Mouse (Mus musculus): ENCODE results near the gene Hnrnph3. TPM values are rescaled to one million over a fixed set of nuclear protein-coding genes. Genes with fewer than 3 reads are reported as not detected.

Hnrnph3 gene
- polyA plus RNA-seq, 1 experiment from 2014 or later = 100 TPM

GRCm38 (mm10) chr10:63028396-63028795, 4.4 kb upstream of the Hnrnph3 start:
- Histone ChIP-seq H3K36me3 (no peaks in the 10 kb centered on the region), H3K9me3 (replicated peaks) (no peaks in the 10 kb centered on the region), H3K4me3 (replicated peaks) (no peak overlapping the region), H3K27ac (replicated peaks) (no peak overlapping the region), H3K9ac (no peak overlapping the region), H3K4me1 (peaks cover 18% of the 10 kb centered on the region), H3K27me3 (no peaks in the 10 kb centered on the region), H3K4me2 (replicated peaks) (no peak overlapping the region)
- WGBS = 77% methylated on average over 4 of the region's 4 CpGs
- no peak for ATAC-seq (ENCODE audit: insufficient number of reproducible peaks, low FRiP score, low TSS enrichment, low read depth)

GRCm38 (mm10) chr10:63027376-63028161, 3.6 kb upstream of the Hnrnph3 start:
- Histone ChIP-seq H3K4me3 (replicated peaks) (no peak overlapping the region), H3K4me1 (peaks cover 18% of the 10 kb centered on the region), H3K9me3 (replicated peaks) (no peaks in the 10 kb centered on the region), H3K27ac (replicated peaks) (no peak overlapping the region), H3K9ac (no peak overlapping the region), H3K4me2 (replicated peaks) (no peak overlapping the region), H3K27me3 (no peaks in the 10 kb centered on the region), H3K36me3 (no peaks in the 10 kb centered on the region)
- ATAC-seq (ENCODE audit: insufficient number of reproducible peaks, low FRiP score, low TSS enrichment, low read depth) = no peak
- 93% methylated on average over 10 of the region's 10 CpGs for WGBS

DNA sequence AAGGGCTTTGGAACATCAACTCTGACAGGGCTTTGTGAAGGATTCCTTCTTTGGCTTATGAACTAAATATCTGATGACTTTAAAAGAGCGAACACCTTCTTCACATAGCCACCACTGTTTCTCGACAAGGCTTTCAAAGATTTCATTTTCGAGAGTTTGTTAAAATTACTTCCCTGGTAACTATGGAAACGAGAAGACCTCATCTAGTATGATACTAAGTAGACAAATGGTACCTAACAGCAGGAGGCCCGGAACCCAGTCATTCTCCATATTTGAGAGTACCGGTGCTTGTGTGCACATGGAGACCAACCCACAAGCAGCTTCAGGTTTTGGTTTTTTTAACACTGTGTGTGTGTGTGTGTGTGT, 2.8 kb upstream of the Hnrnph3 start:
- H3K27me3 ChIP-seq = no peaks in the 10 kb centered on the region
- H3K4me1 ChIP-seq = peaks cover 22% of the 10 kb centered on the region
- H3K4me2 ChIP-seq (replicated peaks) = no peak overlapping the region
- no peak overlapping the region for H3K9ac ChIP-seq
- no peak overlapping the region for H3K27ac ChIP-seq (replicated peaks)
- H3K9me3 ChIP-seq (replicated peaks) = no peaks in the 10 kb centered on the region
- no peaks in the 10 kb centered on the region for H3K36me3 ChIP-seq
- H3K4me3 ChIP-seq (replicated peaks) = no peak overlapping the region
- WGBS = 82% methylated on average over 6 of the region's 6 CpGs
- no peak for ATAC-seq (ENCODE audit: insufficient number of reproducible peaks, low FRiP score, low TSS enrichment, low read depth)

DNA sequence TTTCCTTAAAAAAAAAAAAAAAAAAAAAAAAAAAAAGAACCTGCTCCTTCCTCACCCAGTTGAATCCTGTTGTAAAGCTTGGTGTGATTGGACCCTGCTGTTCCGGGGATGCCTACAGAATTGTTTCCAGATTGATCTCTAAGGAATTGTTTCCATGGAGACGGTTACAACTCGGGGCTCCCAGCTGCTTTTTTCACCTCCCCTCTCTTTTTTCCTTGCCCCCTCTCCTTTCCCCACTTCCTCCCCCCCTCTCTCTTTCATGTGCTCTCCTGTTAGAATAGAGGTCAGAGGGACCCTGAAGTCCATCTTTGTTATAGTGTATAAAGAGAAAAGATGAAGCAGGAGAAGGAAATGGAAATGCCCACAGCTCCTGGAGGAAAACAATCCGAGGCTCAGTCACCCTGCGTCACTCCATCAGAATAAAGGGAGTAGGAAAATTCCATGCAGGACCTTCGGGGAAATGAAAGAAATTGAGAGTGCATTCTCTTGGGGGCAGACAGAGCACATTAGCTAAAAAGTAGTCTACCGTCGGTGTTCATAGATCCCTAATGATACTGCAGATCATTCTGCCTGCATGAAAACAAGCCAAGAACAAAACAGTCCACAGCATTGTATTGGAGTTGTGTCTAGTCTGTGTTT, 2.3 kb upstream of the Hnrnph3 start:
- Histone ChIP-seq H3K36me3 (no peaks in the 10 kb centered on the region), H3K4me3 (replicated peaks) (no peak overlapping the region), H3K27ac (replicated peaks) (no peak overlapping the region), H3K9ac (no peak overlapping the region), H3K27me3 (no peaks in the 10 kb centered on the region), H3K4me1 (peaks cover 27% of the 10 kb centered on the region), H3K9me3 (replicated peaks) (no peaks in the 10 kb centered on the region), H3K4me2 (replicated peaks) (no peak overlapping the region)
- 21% methylated on average over 8 of the region's 8 CpGs for WGBS
- no peak for ATAC-seq (ENCODE audit: insufficient number of reproducible peaks, low FRiP score, low TSS enrichment, low read depth)

DNA sequence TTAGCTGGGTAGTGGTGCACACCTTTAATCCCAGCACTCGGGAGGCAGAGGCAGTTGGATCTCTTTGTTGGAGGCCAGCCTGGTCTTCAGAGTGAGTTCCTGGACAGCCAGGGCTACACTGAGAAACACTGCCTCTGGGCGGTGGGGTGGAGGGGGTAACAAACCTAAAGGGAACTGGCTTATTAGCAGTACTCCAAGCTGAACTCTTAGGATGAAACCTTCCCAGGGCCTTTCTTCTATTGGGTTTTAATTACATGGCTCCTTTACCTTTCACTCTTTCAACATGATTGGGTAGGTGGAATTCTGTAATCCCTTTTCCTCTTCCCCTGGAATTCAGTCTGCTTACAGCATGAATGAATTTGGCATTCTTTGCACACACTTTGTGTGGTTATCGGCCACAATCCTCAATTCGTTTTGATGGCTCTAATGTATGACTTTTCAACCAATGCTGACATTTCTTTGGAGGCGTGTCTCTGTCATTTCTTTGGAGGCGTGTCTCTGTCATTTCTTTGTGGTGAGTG, 1.5 kb upstream of the Hnrnph3 start:
- Histone ChIP-seq H3K4me3 (replicated peaks) (peak overlapping the region; percentile 74; the same call in 1 of the 2 replicates), H3K27ac (replicated peaks) (peak overlapping the region; percentile 100; the same call in 1 of the 2 replicates), H3K4me1 (peaks cover 32% of the 10 kb centered on the region), H3K27me3 (no peaks in the 10 kb centered on the region), H3K9ac (no peak overlapping the region), H3K4me2 (replicated peaks) (peak overlapping the region; percentile 63; the same call in 1 of the 2 replicates), H3K9me3 (replicated peaks) (no peaks in the 10 kb centered on the region), H3K36me3 (no peaks in the 10 kb centered on the region)
- ATAC-seq (ENCODE audit: insufficient number of reproducible peaks, low FRiP score, low TSS enrichment, low read depth) = no peak
- 20% methylated on average over 6 of the region's 6 CpGs for WGBS

DNA sequence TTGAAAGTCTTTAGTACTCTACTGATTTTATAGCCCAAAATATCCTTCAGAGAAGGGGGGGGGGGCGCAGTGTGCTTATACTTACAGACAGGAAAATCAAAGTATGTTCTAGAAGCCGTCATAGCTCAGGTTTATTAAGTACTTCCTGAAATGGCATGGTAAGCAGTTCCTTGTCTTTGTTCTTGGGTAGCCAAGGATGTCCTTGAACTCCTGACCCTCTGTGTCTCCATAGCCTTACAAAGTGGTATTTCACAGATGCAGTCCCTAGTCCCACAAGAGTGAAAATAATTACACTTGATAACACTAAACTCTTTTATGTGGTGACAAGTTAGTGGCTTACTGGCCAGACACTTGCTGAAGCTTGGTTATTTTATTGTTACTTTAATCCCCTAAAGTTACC, 999 bp upstream of the Hnrnph3 start:
- Histone ChIP-seq H3K4me1 (peaks cover 34% of the 10 kb centered on the region), H3K4me2 (replicated peaks) (peak overlapping the region; percentile 63), H3K36me3 (no peaks in the 10 kb centered on the region), H3K4me3 (replicated peaks) (peak overlapping the region; percentile 74), H3K9me3 (replicated peaks) (no peaks in the 10 kb centered on the region), H3K9ac (no peak overlapping the region; the same call in 1 of the 2 replicates), H3K27ac (replicated peaks) (peak overlapping the region; percentile 100), H3K27me3 (no peaks in the 10 kb centered on the region)
- 35% methylated on average over 2 of the region's 2 CpGs for WGBS
- ATAC-seq (ENCODE audit: insufficient number of reproducible peaks, low FRiP score, low TSS enrichment, low read depth) = no peak

DNA sequence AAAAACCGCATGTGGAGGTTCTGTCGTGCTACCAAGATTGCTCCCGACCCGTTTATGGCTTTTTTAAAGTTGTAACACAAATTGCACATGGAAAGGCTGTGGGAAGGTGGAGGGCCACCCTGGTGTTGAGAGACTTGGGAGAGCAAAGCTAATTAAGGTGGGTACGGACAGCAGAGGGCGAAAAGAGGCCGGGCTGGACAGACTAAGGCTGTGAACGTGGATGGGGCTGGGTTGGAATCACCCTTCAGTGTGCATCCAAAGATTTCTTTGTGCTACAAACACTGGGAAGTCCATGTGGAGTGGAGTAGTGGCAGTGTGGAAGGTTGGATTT, 528 bp upstream of the Hnrnph3 start:
- Histone ChIP-seq H3K9ac (peak overlapping the region; percentile 63), H3K4me1 (peaks cover 34% of the 10 kb centered on the region), H3K27me3 (no peaks in the 10 kb centered on the region), H3K4me3 (replicated peaks) (peak overlapping the region; percentile 74), H3K9me3 (replicated peaks) (no peaks in the 10 kb centered on the region), H3K36me3 (no peaks in the 10 kb centered on the region), H3K4me2 (replicated peaks) (peak overlapping the region; percentile 63), H3K27ac (replicated peaks) (peak overlapping the region; percentile 100)
- WGBS = under 1% methylated on average over 8 of the region's 8 CpGs
- ATAC-seq (ENCODE audit: insufficient number of reproducible peaks, low FRiP score, low TSS enrichment, low read depth) = no peak

- Histone ChIP-seq H3K4me1 (peaks cover 34% of the 10 kb centered on the region), H3K4me2 (replicated peaks) (peak overlapping the region; percentile 63), H3K27me3 (no peaks in the 10 kb centered on the region), H3K9ac (peak overlapping the region; percentile 89), H3K27ac (replicated peaks) (peak overlapping the region; percentile 100), H3K36me3 (no peaks in the 10 kb centered on the region), H3K9me3 (replicated peaks) (no peaks in the 10 kb centered on the region), H3K4me3 (replicated peaks) (peak overlapping the region; percentile 74)
- under 1% methylated on average over 67 of the region's 68 CpGs for WGBS
- peak; percentile 48 for ATAC-seq (ENCODE audit: insufficient number of reproducible peaks, low FRiP score, low TSS enrichment, low read depth)
These were observed 782 bp downstream of the Hnrnph3 start for GRCm38 (mm10) chr10:63023121-63023748.

GRCm38 (mm10) chr10:63022541-63023120, 1.4 kb downstream of the Hnrnph3 start:
- Histone ChIP-seq H3K9ac (peak overlapping the region; percentile 89), H3K4me3 (replicated peaks) (peak overlapping the region; percentile 74), H3K27ac (replicated peaks) (peak overlapping the region; percentile 100), H3K27me3 (no peaks in the 10 kb centered on the region), H3K4me1 (peaks cover 34% of the 10 kb centered on the region), H3K9me3 (replicated peaks) (no peaks in the 10 kb centered on the region), H3K36me3 (no peaks in the 10 kb centered on the region), H3K4me2 (replicated peaks) (peak overlapping the region; percentile 63)
- no peak for ATAC-seq (ENCODE audit: insufficient number of reproducible peaks, low FRiP score, low TSS enrichment, low read depth)
- WGBS = under 1% methylated on average over 27 of the region's 27 CpGs

DNA sequence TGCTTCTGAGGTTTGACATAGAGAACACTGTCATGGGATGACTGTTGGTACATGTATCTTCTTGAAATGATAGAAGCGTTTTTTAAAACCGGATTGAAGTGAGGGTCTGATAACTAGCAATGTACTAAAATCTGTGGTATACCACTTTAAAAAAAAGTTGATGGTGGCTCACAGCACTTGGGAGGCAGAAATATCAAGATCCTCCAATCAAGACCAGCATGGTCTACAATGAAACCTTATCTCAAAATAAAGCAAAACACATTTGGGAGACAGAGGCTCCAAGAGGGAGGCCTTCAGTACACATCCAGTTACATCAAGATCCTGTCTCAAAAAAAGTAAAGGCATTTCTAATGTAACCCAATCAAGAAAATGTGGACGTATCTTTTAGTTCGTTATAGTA, 2.3 kb downstream of the Hnrnph3 start:
- WGBS = 35% methylated on average over 4 of the region's 4 CpGs
- Histone ChIP-seq H3K27me3 (no peaks in the 10 kb centered on the region), H3K9ac (0 out of 2 replicates have a peak overlapping the region, but pooled peaks have one; percentile 89), H3K4me1 (peaks cover 34% of the 10 kb centered on the region), H3K4me2 (replicated peaks) (peak overlapping the region; percentile 63), H3K9me3 (replicated peaks) (no peaks in the 10 kb centered on the region), H3K36me3 (peaks cover 7% of the 10 kb centered on the region), H3K27ac (replicated peaks) (0 out of 2 replicates have a peak overlapping the region, but pooled peaks have one; percentile 100), H3K4me3 (replicated peaks) (peak overlapping the region; percentile 74)
- no peak for ATAC-seq (ENCODE audit: insufficient number of reproducible peaks, low FRiP score, low TSS enrichment, low read depth)

GRCm38 (mm10) chr10:63019304-63019703, 4.7 kb downstream of the Hnrnph3 start:
- Histone ChIP-seq H3K9me3 (replicated peaks) (no peaks in the 10 kb centered on the region), H3K27ac (replicated peaks) (no peak overlapping the region), H3K4me1 (peaks cover 16% of the 10 kb centered on the region), H3K9ac (no peak overlapping the region), H3K36me3 (peaks cover 23% of the 10 kb centered on the region), H3K4me2 (replicated peaks) (no peak overlapping the region), H3K4me3 (replicated peaks) (no peak overlapping the region), H3K27me3 (no peaks in the 10 kb centered on the region)
- ATAC-seq (ENCODE audit: insufficient number of reproducible peaks, low FRiP score, low TSS enrichment, low read depth) = no peak
- 86% methylated on average over 6 of the region's 6 CpGs for WGBS

Measured in embryonic facial prominence, embryonic 15.5 days (tissue).